Mouse (Mus musculus) testis, postnatal 10 days (tissue): Measurements from ENCODE around the gene Slc6a1.

ENCODE experiments used
- DNase-seq: peaks from one replicate; pipeline ENCODE4 v3.0.0; 2021; ENCODE audit warnings: low spot score

Gene Slc6a1

GRCm38 (mm10) chr6:114358171-114358570, 75.7 kb downstream of the Slc6a1 start:
- no peak for DNase-seq

GRCm38 (mm10) chr6:114362355-114362754, 79.9 kb downstream of the Slc6a1 start:
- DNase-seq = no peak

GRCm38 (mm10) chr6:114363740-114364139, 81.3 kb downstream of the Slc6a1 start:
- DNase-seq = no peak

GRCm38 (mm10) chr6:114364734-114365133, 82.3 kb downstream of the Slc6a1 start:
- no peak for DNase-seq

- DNase-seq = no peak
Measured at GRCm38 (mm10) chr6:114366191-114366590, 83.8 kb downstream of the Slc6a1 start.
